Mouse (Mus musculus) olfactory bulb, adult 2 months (tissue): ENCODE measurements around the gene Cpz.

ENCODE experiments used
- CTCF ChIP-seq: fragments of 200-500 bp; IDR thresholded peaks from 2 replicates; pipeline ENCODE4 v1.5.1; 2012; ENCODE audit warnings: low read depth, mild to moderate bottlenecking, low read length, moderate library complexity; ENCODE audit not compliant: insufficient read depth
- POLR2A ChIP-seq: fragments of 200-500 bp; IDR thresholded peaks from 2 replicates; pipeline ENCODE4 v1.6.1; 2012; ENCODE audit warnings: mild to moderate bottlenecking, low read depth, low read length, moderate library complexity; ENCODE audit not compliant: insufficient read depth

DNA sequence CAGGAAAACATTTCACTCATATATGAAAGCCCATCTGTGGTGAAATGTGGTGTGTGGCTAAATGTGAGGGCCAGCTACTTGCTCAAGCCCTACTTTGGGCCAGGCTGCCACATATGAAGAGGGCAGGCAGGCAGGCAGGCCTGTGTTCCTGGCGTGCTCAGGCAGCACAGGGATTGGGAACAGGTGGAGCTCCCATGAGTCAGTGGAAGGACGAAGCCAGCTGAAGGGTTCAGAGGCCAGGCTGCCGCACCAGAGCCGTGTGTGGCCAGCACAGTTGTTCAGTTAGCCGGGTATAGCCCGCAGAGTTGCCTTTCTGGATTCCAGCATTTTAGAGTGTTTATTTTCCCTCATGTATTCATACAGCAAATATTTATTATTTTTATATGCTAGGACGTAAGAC is 68.1 kb downstream of the Cpz start:
- TF ChIP-seq CTCF (no peak), POLR2A (no peak)
